Mouse (Mus musculus): ENCODE data around the gene Xirp1.
A peak's percentile ranks its signal among the peaks of the same experiment; 100 is the strongest.
"Not testable (repeated sequence)": the region's sequence is repeated elsewhere in the genome, so short reads cannot be mapped to it uniquely, and the experiment has no call there.

Xirp1 gene

DNA sequence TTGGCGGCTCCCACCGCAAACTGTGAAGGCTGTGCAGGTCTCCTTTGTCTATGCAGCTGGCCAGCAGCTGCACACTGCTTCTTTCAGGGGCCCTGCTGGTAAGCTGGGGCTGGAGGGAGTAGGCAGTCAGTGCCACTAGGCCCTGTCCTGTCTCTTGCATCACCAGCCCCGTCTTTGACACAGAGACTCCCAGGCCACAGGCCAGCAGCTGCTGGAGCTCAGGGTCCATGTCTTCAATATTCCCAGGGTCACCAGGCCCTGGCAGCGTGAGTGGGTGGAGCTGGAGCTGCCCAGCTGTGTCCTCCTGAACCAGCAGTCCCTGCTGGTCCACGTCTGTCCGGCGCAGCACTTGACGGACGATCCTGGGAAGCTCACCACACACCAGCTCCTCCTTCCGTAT is 6.4 kb downstream of the Xirp1 start:
- DNase-seq = peak; percentile 24 to 48

DNA sequence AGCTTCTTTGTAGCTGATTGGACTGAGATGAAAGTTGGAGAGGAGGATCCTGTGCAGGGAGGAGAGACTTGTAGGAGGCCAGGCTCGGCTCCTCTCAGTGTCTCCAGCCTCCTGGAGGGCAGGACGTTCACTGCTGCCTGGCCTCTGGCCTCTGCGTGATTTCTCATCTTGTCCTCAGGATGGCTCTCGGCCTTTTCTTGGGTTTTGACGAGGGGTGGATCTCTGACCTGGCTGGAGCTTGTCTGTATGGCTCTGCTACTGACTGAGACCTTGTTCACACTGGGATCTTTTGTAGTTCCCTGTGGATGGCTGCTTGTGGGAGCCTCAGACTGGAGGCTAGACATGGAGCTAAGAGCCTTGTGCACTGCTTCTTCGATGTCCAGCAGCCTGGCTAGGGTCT is 8.6 kb downstream of the Xirp1 start:
- DNase-seq = no peak

DNA sequence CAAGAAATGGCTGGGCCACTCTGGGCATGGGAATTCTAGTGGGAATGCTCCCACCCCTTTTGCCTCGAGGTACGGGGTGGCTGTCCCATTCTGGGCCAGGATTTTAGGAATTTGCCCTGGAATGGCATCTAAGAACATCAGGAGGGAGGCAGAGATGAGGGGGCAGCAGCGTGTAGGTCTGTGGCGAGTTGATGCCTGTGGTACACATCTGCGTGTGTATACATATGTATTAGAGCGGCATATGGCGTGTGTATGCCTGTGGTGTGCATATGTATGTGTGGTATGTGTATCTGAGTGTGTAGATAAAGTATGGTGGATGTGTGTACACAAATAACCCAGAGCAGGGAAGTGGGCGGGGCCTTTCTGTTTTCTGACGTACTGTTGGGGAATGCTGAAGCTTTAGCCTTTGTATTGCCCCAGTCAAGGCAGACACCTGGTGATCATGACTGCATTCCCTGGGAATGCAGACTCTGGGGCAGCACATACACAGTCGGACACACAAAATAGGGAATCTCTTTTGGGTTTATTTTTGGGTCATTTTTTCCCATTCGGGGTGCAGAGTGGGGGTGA is 10.1 kb downstream of the Xirp1 start:
- no peak for DNase-seq

DNA sequence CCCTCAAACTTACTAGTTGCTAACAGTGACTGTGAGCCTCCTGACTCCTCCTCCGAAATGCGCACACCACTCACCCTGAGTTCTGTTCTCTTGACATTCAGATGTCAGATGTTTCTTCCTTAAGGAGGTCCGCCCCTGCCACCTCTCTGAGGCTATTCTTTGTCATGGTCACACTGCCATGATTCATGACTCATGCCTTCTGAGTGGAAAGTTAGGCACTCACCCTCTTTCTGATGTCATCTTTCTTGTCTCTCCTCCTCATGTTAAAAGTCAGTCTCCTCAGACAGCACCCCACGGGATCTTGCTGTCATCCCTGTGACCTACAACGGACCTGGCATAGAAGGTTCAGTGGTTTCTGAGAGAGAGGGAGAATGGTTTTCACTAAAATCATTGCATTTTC is 10.6 kb downstream of the Xirp1 start:
- DNase-seq = no peak

DNA sequence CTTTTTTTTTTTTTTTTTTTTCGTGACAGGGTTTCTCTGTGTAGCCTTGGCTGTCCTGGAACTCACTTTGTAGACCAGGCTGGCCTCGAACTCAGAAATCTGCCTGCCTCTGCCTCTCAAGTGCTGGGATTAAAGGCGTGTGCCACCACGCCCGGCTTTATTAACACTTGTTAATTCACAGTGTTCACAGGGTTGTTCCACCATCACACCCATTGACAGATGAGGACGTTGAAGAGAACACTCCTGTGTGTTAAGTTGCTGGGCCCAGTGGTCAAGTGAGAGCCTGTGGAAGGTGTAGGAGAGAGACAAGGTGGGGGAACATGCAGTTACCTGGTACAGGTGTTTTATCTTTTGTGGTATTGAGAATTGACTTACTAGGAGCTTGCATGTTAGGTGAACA is 11.2 kb downstream of the Xirp1 start:
- DNase-seq = not testable (repeated sequence)

DNA sequence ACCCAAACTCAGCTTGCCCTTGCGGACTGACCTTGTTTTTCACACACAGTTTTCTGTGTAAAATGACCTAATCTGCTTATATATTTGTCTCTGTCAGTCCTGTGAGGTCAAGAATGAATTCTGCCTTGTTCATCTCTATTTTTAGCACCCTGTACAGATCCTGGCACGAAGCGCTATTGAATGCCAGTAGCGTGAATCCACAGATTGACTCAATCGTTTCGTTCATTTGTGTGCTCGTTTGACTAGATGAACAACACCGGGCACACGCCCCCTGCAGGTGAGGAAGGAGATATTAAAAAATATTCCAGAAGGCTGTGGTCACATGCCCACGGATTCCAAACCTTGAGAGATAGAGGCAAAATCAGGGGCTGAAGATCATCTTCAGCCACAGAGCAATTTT is 11.9 kb downstream of the Xirp1 start:
- DNase-seq = peak; percentile 69 to 84

DNA sequence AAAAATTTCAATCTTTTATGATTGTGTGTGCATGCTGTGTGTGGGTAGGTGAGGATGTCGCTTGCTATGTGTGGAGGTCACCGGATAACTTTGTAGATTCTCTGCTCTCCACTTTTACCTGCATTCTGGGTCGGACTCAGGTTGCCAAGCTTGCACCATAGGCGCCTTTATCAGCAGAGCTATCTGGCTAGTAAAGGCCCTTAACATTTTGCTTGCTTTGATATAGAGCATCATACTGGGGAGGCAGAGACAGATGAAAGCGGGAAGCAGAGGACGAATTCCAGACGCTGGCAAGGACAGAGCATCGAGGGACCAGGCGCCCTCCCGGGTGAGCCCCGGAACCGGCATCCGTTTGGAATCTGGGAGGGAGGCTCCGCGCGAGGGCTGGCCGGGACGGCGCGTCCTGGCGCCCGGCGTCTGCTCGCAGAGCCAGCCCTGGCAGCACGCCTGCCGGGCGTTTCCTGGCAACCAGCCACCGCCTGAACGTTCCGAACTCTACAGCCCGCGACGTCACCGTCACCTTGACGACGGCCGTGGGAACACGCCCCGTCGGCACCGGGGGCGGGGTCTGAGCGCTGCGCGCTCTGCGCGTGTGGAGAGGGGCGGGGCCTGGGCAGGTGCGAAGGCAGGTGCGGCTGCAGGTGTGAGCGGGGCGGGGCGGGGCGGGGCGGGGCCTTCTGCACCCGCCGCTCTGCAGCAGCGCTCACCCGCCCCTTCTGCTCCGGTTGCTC is 12.5 kb downstream of the Xirp1 start:
- peak; percentile 98 for DNase-seq

DNA sequence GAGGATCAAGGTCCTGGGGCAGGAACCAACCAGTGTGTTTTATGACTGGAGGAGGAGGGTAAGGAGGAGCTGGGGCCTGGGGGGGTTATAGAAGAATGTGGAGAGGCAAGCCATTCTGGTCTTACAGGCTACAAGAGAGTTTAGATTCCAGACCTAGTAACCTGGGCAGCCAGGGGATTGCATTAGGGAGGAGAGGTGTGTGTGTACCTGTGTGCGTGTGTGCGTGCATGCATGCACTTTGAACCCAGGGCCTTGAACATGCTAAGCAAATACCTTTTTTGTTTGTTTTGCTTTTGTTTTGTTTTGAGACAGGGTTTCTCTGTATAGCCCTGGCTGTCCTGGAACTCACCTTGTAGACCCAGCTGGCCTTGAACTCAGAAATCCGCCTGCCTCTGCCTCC is 13.5 kb downstream of the Xirp1 start:
- DNase-seq = no peak

DNA sequence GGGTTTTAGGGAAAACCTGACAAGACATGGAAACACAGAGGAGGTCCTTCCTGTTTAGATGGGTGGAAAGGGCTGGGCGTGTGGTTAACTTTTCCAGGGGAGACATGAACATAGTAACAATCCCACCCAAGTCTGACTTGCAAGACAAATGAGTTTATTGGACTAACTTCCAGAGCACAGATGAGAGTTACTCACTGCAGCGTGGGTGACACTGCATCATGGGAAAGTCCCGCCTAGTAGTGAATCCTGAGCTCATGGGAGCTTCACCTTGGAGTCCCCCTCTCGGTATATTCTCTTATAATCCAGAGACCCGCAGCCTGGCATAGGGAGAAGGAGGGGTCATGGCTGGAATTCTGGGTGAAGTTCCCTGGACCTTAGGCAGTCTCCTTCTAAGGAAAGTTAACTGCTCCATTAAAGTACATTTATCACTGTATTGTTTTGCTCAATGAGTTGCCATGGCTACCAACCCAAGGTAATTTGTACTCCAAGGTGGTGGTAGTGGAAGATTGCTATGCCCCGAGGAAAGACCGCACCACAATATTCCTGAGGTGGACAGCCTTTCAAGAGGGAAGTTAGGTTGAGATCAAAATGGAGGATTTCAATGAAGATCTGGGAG is 14.1 kb downstream of the Xirp1 start:
- no peak for DNase-seq

DNA sequence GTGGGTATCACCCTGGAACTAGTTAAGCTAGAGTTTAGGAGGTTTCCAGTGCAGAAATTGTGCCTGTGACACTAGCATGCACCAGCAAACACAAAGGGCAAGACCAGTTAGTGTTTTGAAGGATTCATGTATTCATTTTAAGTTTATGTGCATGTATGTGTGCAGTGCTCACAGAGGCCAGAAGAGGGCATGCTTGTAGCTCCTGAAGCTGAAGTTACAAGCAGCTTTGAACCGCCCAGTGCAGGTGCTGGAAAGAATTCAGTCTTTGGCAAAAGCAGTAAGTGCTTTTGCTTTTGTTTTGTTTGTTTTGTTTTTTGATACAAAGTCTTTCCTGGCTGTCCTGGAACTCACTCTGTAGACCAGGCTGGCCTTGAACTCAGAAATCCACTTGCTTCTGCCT is 15.6 kb downstream of the Xirp1 start:
- no peak for DNase-seq

DNA sequence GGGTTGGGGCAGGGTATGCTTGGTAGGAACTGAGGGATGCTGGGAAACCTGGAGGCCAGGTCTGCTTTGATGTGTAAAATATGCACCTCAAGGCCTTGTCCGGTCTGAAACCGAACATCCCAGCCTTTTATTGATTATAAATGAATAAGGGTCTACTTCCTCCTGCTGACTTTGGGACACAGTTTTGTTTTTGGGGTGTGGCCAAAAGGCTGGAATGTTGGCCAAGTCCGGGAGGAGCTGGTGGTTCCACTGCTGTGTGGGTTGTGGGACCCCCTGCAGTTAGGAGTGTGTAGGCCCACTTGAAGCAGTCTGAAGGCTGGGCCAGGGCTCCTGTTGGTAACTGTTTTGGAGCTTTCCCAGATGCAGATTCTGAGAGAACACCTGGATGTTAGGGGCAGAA is 17.5 kb downstream of the Xirp1 start:
- DNase-seq = peak in 1 of 2 experiments; percentile 31

DNA sequence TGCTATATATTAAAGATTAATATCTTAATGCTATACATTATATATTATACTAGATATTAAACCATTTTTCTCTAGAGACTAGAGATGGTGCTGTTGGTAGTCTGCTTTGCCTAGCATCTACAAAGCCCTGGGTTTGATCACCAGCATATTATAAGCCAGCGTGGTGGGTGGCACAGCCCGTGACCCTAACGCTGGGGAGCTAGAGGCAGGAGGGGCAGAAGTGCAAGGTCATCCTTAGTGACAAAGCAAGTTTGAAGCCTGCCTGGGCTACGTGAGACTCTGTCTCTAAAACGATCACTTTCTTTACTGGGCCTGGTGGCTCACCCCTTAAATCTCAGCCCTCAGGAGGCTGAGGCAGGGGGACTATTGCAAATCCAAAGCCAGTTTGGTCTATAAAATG is 20.5 kb downstream of the Xirp1 start:
- no peak for DNase-seq

DNA sequence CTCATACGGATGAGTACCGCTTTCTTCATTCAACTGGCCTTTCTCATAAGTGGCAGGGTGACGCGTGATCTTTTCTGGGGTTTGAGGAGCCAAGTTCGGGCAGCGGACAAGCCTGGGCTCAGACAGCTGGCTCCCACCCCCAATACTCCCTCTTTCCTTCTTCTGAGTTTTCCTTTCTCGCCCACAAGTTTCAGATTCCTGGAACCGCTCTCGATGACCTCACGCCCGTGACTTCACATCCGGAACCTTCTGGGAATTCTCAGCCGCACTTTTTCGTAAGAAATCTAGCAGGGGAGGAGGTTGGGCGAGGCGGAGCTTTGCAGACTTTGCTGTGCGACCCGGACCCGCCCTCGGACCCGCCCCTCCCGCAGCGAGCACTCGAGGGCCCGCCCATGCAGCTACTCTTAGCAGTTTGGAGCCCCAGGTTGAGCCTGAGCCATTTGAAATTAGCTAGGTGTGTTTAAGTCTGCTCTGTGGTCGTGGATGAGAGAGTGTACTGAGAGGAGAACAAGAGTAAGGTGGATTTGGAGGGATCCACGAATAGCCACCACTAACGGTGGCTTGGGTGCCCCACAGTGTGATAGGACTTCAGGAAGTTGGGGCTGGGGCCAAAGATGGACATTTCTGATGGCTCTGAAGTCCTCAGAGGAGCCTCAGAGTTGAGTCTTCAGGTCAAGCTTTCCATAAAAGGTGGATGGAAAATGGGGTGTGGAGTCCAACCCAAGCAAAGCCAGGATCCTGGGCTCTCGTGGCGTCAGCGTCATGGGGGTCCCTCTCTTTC is 21.3 kb downstream of the Xirp1 start:
- DNase-seq = peak; percentile 91 to 94

DNA sequence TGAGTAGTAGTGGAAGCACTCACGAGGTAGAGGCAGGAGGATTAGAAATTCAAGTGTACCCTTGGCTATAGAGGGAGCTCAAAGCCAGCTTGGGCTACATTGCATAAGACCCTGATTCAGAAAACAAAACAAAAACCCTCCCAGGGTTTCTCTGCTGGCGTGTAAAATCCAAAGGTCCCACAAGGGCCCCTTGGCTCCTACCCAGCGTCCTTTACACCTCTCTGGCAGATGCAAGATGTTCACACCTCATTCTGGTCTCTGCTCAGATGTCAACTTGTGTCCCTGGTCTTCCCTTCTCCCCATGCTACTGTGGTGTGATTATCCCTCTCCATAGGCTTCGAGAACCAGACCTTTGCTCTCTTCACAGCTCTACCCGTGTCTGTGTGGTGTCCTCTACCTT is 22.6 kb downstream of the Xirp1 start:
- no peak for DNase-seq

DNA sequence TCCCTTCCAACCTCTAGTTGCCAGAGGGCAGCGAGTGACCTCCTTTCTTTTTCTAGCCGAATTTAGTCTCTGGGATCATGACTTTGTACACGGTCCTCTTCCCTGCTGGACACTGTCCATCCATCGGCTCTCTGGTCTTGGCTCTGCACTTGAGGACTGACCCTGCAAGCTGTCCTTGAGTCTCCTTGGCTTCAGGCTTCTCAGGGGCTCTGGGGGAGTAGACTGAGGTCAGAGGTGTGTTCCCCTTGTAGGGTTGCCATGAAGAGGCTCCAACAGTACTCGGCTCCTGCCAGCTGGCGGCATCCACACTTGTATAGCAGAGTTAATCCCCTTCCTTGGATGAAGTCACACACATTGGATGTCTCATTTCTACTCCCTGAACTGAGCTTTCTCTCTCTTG is 23.8 kb downstream of the Xirp1 start:
- DNase-seq = no peak

DNA sequence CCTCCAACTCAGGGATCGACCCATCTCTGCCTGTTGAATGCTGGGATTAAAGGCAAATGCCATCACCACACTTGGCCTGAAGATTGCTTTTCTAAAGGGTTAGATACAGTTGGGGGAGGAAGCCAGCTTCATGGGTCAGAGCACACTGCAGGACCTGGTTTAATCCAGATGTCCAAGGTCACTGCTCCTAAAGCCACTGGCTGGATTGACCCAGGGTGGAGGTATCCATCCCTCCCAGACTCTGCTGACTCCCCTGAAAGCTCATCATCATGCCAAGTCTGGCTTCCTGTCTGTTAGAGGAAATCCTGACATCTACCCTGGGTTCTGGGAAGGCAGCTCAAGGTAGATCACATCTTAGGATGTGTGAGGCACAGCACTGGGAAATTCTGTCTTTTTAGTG is 24.6 kb downstream of the Xirp1 start:
- DNase-seq = no peak

DNA sequence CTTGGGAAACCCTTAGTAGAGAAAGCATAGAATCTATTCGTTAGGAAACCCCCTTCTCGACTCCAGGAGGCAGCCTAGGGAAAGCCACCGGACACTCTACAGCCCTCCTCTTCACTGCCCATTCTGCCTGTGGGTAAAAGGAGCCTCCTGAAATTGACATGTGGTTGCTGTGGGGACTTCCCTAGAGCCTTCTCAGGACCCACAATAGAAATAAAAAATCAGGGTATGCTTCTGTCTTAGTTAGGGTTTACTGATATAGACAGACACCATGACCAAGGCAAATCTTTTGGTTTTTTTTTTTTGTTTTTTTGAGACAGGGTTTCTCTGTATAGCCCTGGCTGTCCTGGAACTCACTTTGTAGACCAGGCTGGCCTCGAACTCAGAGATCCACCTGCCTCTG is 27.3 kb downstream of the Xirp1 start:
- DNase-seq = no peak

DNA sequence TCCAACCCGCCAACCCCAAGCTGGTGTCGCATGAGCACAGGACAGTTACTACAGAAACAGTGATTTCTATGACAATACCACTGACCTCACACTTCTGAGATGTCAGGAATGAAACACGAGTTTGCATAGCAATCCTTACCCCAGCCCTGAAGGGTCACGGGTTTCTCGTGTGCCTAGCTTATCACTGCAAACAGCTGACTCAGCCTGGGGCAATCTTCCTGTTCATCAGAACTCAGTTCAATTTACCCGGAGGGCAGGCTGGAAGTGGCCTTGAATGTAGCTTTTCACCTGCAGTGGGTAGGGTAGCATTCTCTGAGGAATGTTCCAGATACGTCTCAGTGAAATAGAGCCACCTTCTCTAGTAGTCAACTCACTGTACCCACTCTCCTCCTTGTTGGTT is 29.2 kb downstream of the Xirp1 start:
- DNase-seq = no peak

DNA sequence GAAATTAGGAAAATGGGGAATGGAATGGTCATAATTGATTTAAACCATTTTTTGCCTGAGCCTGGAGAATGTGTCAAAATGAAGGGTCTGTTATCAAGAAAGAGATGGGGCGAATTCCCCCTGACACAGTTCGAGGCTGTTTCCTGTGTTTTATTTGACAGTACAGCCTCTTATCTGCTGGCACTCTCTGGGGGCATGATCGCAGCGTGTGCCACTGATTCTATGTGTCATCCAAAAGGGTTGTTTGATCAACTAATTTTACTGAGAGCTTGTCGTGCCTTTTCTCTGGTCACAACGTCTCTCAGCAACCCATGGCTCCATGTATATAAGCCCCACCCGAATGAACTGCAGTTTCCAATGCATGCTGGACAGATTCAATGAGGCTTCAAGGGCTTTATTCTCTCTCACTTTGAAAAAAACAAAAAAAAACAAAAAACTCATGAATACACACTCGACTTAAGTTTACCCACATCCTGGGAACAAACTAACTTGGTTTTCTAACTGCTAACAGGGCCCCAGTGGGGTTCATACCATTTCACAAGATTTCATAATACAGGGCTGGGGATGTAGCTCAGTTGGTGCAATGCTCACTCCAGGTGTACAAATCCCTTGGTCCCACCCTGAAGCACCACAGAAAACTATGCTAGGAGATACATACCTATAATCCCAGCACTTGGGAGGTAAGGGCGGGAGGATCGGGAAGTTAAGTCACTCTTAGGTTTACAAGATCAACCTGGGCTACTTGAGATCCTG is 30.1 kb downstream of the Xirp1 start:
- DNase-seq = no peak

DNA sequence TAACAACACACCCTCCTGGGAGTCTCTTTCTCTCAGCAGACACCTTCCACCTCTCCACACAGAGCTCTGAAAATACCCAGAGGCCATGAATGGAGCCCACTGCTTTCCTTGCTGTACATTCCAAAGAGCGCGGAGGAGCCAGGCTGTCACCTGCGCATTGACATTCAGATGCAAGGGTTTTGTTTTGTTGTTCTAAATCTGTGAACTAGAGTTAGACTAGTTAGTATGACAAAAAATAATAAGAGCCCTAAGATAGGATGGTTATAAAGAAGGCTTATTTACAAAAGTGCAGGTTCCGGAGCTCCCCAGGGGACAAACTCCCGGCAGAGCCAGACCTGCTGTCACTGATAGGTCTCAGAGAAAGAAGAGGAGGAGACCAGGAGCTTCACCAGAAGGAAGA is 32.1 kb downstream of the Xirp1 start:
- DNase-seq = no peak

DNA sequence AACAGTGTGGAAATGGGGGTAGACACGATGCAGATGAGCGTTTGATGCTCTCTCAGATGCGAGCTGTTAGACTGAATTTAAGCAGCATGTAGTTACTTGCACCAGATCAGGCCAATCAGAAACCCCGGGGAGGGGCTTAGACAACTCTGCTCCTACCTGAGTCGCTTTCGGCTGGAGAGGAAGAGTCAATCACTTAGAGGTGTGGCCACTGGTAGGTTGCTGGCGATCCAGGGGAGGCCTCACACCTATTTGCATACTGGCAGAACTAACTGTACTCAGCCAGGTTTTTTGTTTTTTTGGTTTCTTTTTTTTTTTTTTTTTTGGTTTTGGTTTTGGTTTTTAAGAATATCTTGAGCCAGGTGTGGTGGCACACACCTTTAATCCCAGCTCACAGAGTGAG is 35.1 kb downstream of the Xirp1 start:
- DNase-seq = no peak

DNA sequence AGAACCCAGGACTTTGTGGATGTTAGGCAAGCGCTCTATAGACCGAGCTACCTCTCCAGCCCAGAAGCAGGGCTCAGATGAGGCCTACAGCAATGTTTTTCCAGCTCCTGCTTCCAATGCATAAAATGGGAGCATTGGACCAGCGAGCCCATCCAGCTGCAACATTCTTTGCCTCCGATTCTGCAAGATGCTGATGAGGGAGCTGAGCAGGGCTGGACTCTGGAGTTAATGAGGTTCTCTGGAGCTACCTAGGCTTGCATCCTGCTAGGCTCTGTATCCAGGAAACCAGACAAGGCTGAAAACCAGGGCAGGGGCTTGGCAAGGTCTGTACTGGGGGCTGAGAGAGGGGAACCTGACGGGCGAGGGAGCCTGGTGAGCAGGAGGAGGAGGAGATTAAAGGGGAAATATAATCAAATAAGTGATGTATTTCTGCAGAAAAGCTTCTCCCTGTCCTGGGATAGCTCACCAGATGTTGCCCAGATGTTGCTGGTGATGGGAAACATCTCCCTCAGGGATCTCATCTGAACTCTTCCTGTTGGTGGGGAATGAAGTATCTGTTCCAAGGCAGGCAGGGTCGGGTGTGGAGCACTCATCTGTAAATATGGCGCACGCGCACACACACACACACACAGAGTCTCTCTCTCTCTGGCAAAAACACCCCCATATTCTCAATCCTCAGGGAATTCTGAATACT is 37.4 kb downstream of the Xirp1 start:
- DNase-seq = no peak

Data from kidney, postnatal 4 days (tissue).